Mouse (Mus musculus) right cerebral cortex, postnatal 14 days (tissue): ENCODE results near the gene Rhno1.
"Not testable (repeated sequence)": the region's sequence is repeated elsewhere in the genome, so short reads cannot be mapped to it uniquely, and the experiment has no call there.

ENCODE experiments used
- DNase-seq: peaks from one replicate; pipeline ENCODE4 v3.0.0; 2022

Rhno1 gene

GRCm38 (mm10) chr6:128362381-128363006, at the start of gene Rhno1, which contains the start of gene Foxm1:
Gene Rhno1, minus strand, starts transcription at chr6:128362911.
Gene Foxm1, plus strand, starts transcription at chr6:128362967.
- peak; percentile 84 for DNase-seq

DNA sequence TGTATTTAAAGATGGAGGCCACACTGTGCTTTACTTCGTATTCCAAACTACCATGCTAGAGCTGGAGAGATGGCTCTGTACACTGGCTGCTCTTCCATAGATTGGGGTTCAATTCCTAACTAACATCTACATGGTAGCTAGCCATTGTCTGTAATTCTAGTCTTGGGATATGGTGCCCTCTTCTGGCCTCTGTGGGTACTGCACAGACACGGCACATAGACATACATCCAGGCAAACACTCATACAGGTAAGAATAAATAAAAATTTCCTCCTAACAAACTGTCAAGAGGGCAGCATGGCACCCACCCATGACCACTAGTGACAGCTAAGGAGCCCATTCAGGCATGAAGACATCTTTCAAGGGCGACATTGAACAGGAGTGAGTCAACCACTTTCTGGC, 48.4 kb upstream of the Rhno1 start:
- DNase-seq, result peak; percentile 76

GRCm38 (mm10) chr6:128410305-128410704, 47.6 kb upstream of the Rhno1 start:
- no peak for DNase-seq

DNA sequence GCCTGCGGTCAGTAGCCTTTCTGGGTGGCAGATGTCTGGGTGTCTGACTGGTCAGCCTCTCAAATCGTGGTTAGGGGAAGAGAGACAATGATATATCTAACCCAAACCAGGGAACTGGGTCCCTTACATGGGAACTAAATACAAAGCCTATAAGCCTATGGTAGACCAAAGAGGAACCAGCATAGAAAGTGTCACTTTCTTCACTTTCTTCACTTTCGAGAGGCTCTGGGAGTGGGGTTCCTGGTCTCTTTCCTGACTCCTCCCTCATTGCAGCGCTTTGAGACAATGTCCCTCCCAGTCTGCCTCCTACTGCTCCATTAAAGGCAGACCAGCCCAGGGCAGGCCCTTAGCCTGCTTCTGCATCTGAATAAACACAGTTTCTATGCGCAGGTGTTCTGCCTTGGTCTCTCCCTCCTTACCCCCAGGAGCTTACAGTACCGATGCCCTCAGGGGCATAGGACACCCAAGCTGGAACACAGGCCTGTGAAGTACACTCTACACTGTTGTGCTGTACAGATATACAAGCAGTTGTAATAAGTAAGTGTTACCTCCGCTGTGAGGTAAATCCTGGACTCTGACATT, 45.9 kb upstream of the Rhno1 start:
- no peak for DNase-seq

DNA sequence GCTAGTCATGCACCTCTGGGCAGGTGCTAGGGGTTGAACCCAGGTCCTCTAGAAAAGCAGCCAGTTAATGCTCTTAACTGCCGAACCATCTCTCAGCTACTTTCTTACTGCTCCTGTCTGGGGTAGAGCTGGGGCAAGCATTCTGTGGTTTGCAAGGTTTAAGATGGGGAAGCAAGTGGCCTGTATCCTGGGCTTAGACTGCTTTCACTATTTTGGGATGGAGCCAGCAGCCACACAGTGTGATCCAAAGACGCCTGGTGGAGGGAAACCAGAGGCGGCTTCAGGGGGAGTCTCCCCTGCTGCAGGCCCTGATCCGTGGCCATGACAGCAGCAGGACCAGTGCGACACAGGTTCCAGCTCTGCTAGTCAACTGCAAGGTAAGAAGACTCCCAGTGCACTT, 42.0 kb upstream of the Rhno1 start:
- DNase-seq, result no peak

DNA sequence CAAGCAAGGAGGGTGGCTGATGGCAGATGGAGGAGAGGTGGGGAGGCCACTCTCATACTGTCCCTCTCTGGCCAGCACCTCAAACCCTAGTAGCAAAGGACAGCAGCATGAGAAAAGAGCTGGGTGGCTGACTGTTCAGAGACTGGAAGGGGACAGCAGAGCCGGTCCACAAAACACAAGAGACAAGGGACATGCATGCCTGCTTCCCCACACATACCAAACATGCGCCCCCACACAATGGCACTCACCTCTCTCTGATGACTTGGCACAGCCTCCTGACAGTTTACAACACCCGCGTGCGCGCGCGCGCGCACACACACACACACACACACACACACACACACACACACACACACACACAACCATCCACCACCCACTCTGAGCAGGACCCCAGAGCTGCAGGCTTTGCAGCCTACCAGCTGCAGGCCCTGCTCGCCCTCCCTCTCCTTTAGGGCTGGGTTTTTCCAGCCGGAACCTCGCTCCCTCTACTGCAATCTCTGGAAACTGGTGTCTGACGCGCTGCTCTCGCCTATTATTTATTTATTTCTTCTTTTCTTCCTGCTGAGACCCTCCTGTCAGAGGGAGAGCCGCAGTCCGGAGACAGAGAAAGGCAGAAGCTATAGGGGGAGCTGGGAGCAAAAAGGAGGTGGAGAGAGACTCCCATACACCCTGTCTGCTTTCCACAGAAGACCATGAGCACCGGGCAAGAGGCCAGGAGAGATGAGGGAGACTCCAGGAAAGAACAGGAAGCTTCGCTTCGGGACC, 36.9 kb upstream of the Rhno1 start:
- peak; percentile 63 for DNase-seq

DNA sequence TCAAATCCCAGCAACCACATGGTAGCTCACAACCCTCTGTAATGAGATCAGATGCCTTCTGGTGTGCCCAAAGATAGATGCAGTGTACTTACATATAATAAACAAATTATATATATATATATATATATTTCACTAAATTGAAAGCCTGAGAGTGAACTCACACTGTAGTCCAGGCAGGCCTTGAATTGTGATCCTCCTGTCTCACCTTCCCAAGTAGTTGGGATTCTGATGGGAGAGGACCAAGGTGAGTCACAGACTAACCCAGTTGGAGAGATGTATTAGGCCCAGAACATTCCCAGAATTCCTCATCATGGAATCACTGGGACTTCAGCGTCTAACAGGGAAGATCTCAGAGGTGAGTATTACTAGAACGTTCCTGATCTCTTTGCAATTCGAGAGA, 36.3 kb upstream of the Rhno1 start, which contains the start of gene Nrip2:
Gene Nrip2, plus strand, starts transcription at position 301 of the 400 bp plus-strand sequence.
- no peak for DNase-seq

- DNase-seq, result no peak
Observed at GRCm38 (mm10) chr6:128397574-128398261, 35.0 kb upstream of the Rhno1 start.

GRCm38 (mm10) chr6:128390683-128391082, 28.0 kb upstream of the Rhno1 start:
- no peak for DNase-seq

DNA sequence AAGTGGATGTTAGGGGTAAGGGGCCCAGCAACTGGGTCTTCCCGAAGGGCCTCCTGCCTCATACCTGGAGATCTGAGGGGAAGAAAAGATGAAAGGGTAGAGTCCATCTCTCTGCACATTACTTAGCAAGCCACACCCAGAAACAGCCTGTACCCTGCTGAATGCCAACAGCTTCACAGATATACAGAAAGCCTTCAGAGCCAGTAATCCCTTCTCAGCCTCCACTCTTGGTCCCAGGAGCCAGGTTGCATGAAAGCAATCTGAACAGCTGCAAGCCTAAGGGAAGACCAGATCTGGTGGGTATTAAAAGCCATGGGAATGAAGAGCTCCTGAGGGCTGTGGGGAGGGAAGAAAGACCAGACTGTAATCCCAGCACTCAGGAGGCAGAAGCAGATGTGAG, 26.5 kb upstream of the Rhno1 start:
- no peak for DNase-seq

GRCm38 (mm10) chr6:128385026-128385425, 22.3 kb upstream of the Rhno1 start:
- no peak for DNase-seq

GRCm38 (mm10) chr6:128383752-128384151, 21.0 kb upstream of the Rhno1 start:
- DNase-seq, result no peak

DNA sequence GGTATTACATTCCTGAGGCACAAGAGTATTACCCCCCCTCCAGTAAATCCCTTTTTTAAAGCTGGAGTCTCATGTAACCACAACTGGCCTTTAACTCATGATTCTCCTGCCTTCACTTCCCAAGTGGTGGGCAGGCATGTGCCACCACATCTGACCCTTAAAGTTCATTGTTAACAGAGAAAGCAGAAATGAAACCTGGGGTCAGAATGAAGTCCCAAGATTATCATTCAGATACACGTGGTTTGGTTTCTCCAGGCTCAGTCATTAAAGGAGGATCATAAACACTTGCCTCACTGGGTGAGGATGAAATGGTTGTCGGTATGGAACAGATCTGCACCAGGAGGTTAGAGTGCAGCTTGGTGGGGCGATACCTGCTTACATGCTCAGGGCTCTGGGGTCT, 18.5 kb upstream of the Rhno1 start:
- no peak for DNase-seq

GRCm38 (mm10) chr6:128380594-128381167, 18.0 kb upstream of the Rhno1 start:
- not testable (repeated sequence) for DNase-seq

DNA sequence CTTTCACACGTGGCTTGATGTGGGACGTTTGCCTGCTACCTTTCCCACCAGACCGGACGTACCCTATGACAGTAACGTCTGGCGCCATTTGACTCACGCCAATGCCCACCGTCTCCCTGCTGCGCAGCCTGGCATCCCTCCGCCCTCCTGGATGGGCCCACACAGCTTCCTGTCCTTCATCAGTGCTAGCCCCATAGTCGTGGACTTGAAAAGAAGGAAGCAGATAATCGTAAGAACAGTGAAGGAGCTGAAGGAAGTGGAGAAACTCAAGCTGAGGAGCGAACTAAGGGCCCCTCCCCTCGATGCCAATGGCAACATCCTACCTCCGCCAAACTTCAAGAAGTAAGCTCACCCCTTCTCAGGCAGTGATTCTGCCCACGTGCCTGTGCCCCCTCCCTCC, 16.9 kb upstream of the Rhno1 start:
- no peak for DNase-seq

DNA sequence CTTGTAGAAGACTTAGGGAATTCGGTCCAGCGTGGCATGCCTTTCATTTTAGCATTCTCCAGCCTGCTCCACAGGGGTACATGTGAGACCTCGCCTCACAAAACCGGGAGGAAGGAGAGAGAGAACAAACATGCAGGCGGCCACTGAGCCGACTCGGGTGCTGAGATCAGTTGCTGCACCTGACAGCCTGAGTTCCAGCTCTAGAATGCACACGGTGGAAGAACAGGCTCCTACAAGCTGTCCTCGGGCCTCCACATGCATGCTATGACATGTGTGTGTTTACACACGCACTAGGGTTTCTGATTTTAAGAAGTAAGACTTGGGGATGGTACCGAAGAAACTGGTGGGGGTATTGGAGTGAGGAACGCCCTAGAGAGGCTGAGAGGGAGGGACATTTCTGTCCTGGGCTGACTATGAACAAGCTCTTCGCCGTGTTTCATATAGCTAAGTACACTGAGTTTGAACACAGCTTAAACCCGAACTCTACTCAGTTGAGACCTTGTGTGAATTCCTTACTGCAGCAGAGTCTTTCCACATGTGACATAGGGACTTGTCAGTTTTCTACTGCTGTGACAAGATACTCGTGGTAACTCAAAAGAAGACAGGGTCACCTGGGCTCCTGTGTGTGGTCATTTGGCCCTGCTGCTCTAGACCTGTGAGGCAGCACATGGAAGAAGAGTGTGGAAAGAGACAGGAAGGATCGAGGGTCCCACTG, 13.8 kb upstream of the Rhno1 start:
- no peak for DNase-seq

GRCm38 (mm10) chr6:128375192-128375591, 12.5 kb upstream of the Rhno1 start, which contains the start of the genes Tex52 and Gm44596:
Gene Tex52, plus strand, starts transcription at chr6:128375456.
Gene Gm44596, plus strand, starts transcription at chr6:128375503.
- DNase-seq, result no peak

DNA sequence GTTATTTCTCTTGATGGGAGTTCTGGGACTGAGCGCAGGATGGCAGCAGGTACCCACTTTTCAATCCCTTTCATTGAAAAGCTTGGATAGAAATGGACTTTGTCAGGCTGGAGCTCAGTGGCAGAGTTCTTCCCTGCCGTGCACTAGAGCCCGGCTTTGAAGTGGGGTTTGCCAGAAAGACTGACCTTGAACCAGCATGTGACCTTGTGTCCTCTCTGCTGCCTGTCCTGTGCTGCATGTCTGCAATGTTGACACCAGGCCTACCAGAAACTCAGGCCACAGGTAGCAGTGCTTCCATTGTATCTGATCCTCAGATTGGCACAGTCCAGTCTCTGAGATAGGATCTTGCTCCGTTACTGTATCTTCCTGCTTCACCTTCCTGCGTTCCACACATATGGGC, 7.3 kb upstream of the Rhno1 start:
- DNase-seq, result no peak

- DNase-seq, result no peak
Observed at GRCm38 (mm10) chr6:128366466-128366865, 3.8 kb upstream of the Rhno1 start.

GRCm38 (mm10) chr6:128364721-128365120, 2.0 kb upstream of the Rhno1 start:
- no peak for DNase-seq

DNA sequence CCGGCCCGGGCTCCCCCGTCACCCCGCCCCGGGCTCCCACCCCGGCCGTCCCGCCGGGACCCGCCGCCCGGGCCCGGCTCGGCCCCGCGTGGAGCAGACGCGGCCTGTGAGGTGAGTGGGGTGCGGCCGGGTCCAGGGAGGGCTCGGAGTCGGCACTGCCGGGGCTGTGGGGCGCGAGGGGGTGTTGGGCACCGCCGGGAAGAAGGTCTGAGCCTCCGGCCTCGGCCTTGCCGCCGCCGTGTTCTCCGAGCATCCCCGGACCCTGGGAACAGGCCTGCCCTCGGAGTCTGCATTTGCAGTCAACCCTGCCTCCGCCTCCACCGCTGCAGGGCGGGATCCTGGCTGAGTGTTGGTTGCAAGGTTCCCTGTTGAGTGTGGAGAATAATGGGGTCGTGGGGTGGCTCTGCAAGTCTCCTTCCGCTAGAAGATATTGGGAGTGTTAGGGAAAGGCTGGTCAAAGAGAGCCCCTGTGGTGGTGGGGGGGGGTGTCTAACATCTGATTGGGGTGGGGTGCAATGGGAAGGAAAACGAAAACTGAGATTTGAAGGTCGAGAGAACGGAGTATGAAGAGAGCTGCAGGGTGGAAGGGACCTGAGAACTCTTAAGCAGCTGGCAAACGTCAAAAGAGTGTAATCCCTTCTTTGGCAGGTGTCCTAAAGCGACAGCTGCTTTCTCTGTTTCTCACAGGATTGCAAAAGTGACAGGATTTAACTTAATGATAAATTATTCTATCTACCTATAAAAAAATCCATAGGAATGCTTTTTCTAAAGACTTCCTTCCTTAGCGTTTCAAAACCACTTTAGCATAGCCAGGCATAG, 505 bp upstream of the Rhno1 start:
- DNase-seq, result no peak
